Mouse (Mus musculus): ENCODE measurements around the gene Gm14214.

GRCm38 (mm10) chr2:154748383-154748782 is 21.4 kb downstream of the Gm14214 start:
- TF ChIP-seq CTCF (conservative IDR thresholded peaks at IDR 0.05; ENCODE audit: low read length) (peak; percentile 60), POU5F1 (IDR thresholded peaks at IDR 0.05; ENCODE audit: borderline replicate concordance, low read length) (no peak)
